In genomic region chr6:128301458-128301857, GRCm38 (mm10) we compare ENCODE assay signal across 9 mouse cellular contexts. TPM values are rescaled to one million over a fixed set of nuclear protein-coding genes. Genes with fewer than 3 reads are reported as not detected.
DNase-seq lines count a peak whose midpoint lies in the region; ATAC-seq and TF ChIP-seq lines count a peak whose summit lies in the region.
"Had no signal": no experiment of that assay in that cellular context is flagged by ENCODE, and none has a peak within 500 bp of the region (broad histone marks: within the 10 kb centered on the region; RNA-seq: fewer than 3 reads in every experiment).

No protein-coding gene starts in this region.

- no peaks in the 10 kb centered on the region for H3K36me3 ChIP-seq in forebrain, embryonic 10.5 days (replicated peaks)
- H3K36me3 ChIP-seq in forebrain, embryonic 16.5 days (ENCODE audit: control insufficient read depth, insufficient read depth), result no peaks in the 10 kb centered on the region
- H3K36me3 ChIP-seq in kidney, embryonic 16.5 days (ENCODE audit: insufficient read depth, low read length), result no peaks in the 10 kb centered on the region
- no peaks in the 10 kb centered on the region for H3K36me3 ChIP-seq in hindbrain, postnatal 0 days (ENCODE audit: insufficient read depth, low read length)
- H3K36me3 ChIP-seq in midbrain, embryonic 16.5 days (ENCODE audit: control insufficient read depth, insufficient read depth, low read length), result no peaks in the 10 kb centered on the region

- no peak for TF ChIP-seq CTCF in hindbrain, postnatal 0 days (IDR thresholded peaks at IDR 0.05; ENCODE audit: low read depth)

- DNase-seq in forebrain, embryonic 10.5 days (ENCODE audit: extremely low spot score, low spot score), result no peak
- DNase-seq in kidney, adult 8-10 months, result no peak
- no peak for DNase-seq in hindbrain, postnatal 0 days (ENCODE audit: low spot score)
- DNase-seq in embryo, embryonic 9.5 days (ENCODE audit: extremely low spot score), result no peak
- no peak for DNase-seq in right cerebral cortex, postnatal 14 days
- DNase-seq: layer of hippocampus, postnatal 36 days had no signal

- H3K4me2 ChIP-seq in forebrain, embryonic 16.5 days (ENCODE audit: low read length), result no peak overlapping the region
- H3K4me2 ChIP-seq in kidney, embryonic 16.5 days (replicated peaks; ENCODE audit: low read depth, low read length), result peak overlapping the region; percentile 93
- peak overlapping the region; percentile 100 for H3K4me2 ChIP-seq in hindbrain, postnatal 0 days (ENCODE audit: low read depth, low read length)
- H3K4me2 ChIP-seq in midbrain, embryonic 16.5 days (ENCODE audit: low read length), result peak overlapping the region; percentile 99; the same call in 1 of the 2 replicates

- no peak overlapping the region for H3K9ac ChIP-seq in forebrain, embryonic 16.5 days (replicated peaks; ENCODE audit: low read depth, low read length)
- H3K9ac ChIP-seq in kidney, embryonic 16.5 days (replicated peaks; ENCODE audit: low read length), result no peak overlapping the region
- no peak overlapping the region for H3K9ac ChIP-seq in hindbrain, postnatal 0 days (replicated peaks; ENCODE audit: low read length)
- H3K9ac ChIP-seq in midbrain, embryonic 16.5 days (ENCODE audit: low read depth, low read length), result no peak overlapping the region

- ATAC-seq in forebrain, embryonic 16.5 days, result no peak
- ATAC-seq in kidney, embryonic 16.5 days (ENCODE audit: low FRiP score, low TSS enrichment), result no peak
- no peak for ATAC-seq in hindbrain, postnatal 0 days
- no peak for ATAC-seq in midbrain, embryonic 16.5 days

- peaks cover 8% of the 10 kb centered on the region; the same call in 1 of the 2 replicates for H3K9me3 ChIP-seq in forebrain, embryonic 10.5 days
- peaks cover 3% of the 10 kb centered on the region for H3K9me3 ChIP-seq in forebrain, embryonic 16.5 days (ENCODE audit: control insufficient read depth, low read length)
- H3K9me3 ChIP-seq in kidney, embryonic 16.5 days (ENCODE audit: low read length), result peaks cover 5% of the 10 kb centered on the region; the same call in 1 of the 2 replicates
- H3K9me3 ChIP-seq in hindbrain, postnatal 0 days (ENCODE audit: low read length), result no peaks in the 10 kb centered on the region
- no peaks in the 10 kb centered on the region for H3K9me3 ChIP-seq in midbrain, embryonic 16.5 days (replicated peaks; ENCODE audit: control insufficient read depth, low read length, poor library complexity, severe bottlenecking)

- WGBS in forebrain, embryonic 10.5 days, result 50% methylated on average over 11 of the region's 11 CpGs
- 40% methylated on average over 11 of the region's 11 CpGs for WGBS in forebrain, embryonic 16.5 days
- 38% methylated on average over 11 of the region's 11 CpGs for WGBS in kidney, embryonic 16.5 days
- 46% methylated on average over 11 of the region's 11 CpGs for WGBS in hindbrain, postnatal 0 days
- WGBS in midbrain, embryonic 16.5 days, result 43% methylated on average over 11 of the region's 11 CpGs

- peaks cover 62% of the 10 kb centered on the region for H3K27me3 ChIP-seq in forebrain, embryonic 10.5 days (ENCODE audit: poor library complexity, severe bottlenecking)
- H3K27me3 ChIP-seq in forebrain, embryonic 16.5 days (replicated peaks; ENCODE audit: control insufficient read depth, insufficient read depth, low read length), result peaks cover 35% of the 10 kb centered on the region
- peaks cover 15% of the 10 kb centered on the region for H3K27me3 ChIP-seq in kidney, embryonic 16.5 days (ENCODE audit: insufficient read depth, low read length)
- peaks cover 18% of the 10 kb centered on the region; the same call in 1 of the 2 replicates for H3K27me3 ChIP-seq in hindbrain, postnatal 0 days (ENCODE audit: insufficient read depth, low read length)
- H3K27me3 ChIP-seq in midbrain, embryonic 16.5 days (ENCODE audit: control insufficient read depth, insufficient read depth, low read depth, low read length), result peaks cover 31% of the 10 kb centered on the region

- no peak overlapping the region for H3K27ac ChIP-seq in forebrain, embryonic 10.5 days
- H3K27ac ChIP-seq in forebrain, embryonic 16.5 days (ENCODE audit: low read length), result no peak overlapping the region
- H3K27ac ChIP-seq in kidney, embryonic 16.5 days (ENCODE audit: low read length), result no peak overlapping the region
- H3K27ac ChIP-seq in hindbrain, postnatal 0 days, result no peak overlapping the region
- no peak overlapping the region for H3K27ac ChIP-seq in midbrain, embryonic 16.5 days (ENCODE audit: low read length)

- H3K4me3 ChIP-seq in forebrain, embryonic 10.5 days, result peak overlapping the region; percentile 79; the same call in 1 of the 2 replicates
- H3K4me3 ChIP-seq in forebrain, embryonic 16.5 days (replicated peaks; ENCODE audit: low read length), result no peak overlapping the region
- peak overlapping the region; percentile 63; the same call in 1 of the 2 replicates for H3K4me3 ChIP-seq in kidney, embryonic 16.5 days (ENCODE audit: low read length)
- no peak overlapping the region for H3K4me3 ChIP-seq in hindbrain, postnatal 0 days (ENCODE audit: low read length)
- no peak overlapping the region for H3K4me3 ChIP-seq in midbrain, embryonic 16.5 days (ENCODE audit: low read depth, low read length)

- H3K4me1 ChIP-seq in forebrain, embryonic 10.5 days, result peaks cover 29% of the 10 kb centered on the region
- peaks cover 19% of the 10 kb centered on the region for H3K4me1 ChIP-seq in forebrain, embryonic 16.5 days (replicated peaks; ENCODE audit: control insufficient read depth, insufficient read depth, low read length)
- peaks cover 30% of the 10 kb centered on the region for H3K4me1 ChIP-seq in kidney, embryonic 16.5 days (ENCODE audit: insufficient read depth, low read length)
- H3K4me1 ChIP-seq in hindbrain, postnatal 0 days (ENCODE audit: insufficient read depth, low read length), result peaks cover 16% of the 10 kb centered on the region
- peaks cover 10% of the 10 kb centered on the region; the same call in 1 of the 2 replicates for H3K4me1 ChIP-seq in midbrain, embryonic 16.5 days (ENCODE audit: control insufficient read depth, insufficient read depth, low read length)

RNA-seq across cellular contexts. Expression of gene Tead4, which starts 0.8 kb away (rescaled TPM):
- 1.4 and 2.1 TPM in 2 replicates for polyA plus RNA-seq in forebrain, embryonic 10.5 days (2016; fragmentation: Nextera tagmentation; extraction: Ambion mirVana)
- polyA plus RNA-seq in forebrain, embryonic 16.5 days (2015; fragmentation: Nextera tagmentation; extraction: Ambion mirVana), result 0.47 and 0.52 TPM in 2 replicates
- 3.0 and 3.3 TPM in 2 replicates for polyA plus RNA-seq in kidney, embryonic 16.5 days (2015; fragmentation: Nextera tagmentation; extraction: Ambion mirVana)
- total RNA-seq in hindbrain, postnatal 0 days (2014; rRNA removed), result 0.84 and 0.97 TPM in 2 replicates
- 0.45 and 0.77 TPM in 2 replicates for polyA plus RNA-seq in hindbrain, postnatal 0 days (2015; fragmentation: Nextera tagmentation; extraction: Ambion mirVana)
- 0.58 and 0.65 TPM in 2 replicates for polyA plus RNA-seq in midbrain, embryonic 16.5 days (2015; fragmentation: Nextera tagmentation; extraction: Ambion mirVana)

RNA-seq across cellular contexts. Expression of gene Tulp3, which starts 54.2 kb away (rescaled TPM):
- 20.0 and 21.6 TPM in 2 replicates for polyA plus RNA-seq in forebrain, embryonic 10.5 days (2016; fragmentation: Nextera tagmentation; extraction: Ambion mirVana)
- 13.2 and 17.3 TPM in 2 replicates for polyA plus RNA-seq in forebrain, embryonic 16.5 days (2015; fragmentation: Nextera tagmentation; extraction: Ambion mirVana)
- 24.1 and 28.4 TPM in 2 replicates for polyA plus RNA-seq in kidney, embryonic 16.5 days (2015; fragmentation: Nextera tagmentation; extraction: Ambion mirVana)
- 12.8 and 16.4 TPM in 2 replicates for total RNA-seq in hindbrain, postnatal 0 days (2014; rRNA removed)
- 15.8 and 17.5 TPM in 2 replicates for polyA plus RNA-seq in hindbrain, postnatal 0 days (2015; fragmentation: Nextera tagmentation; extraction: Ambion mirVana)
- polyA plus RNA-seq in midbrain, embryonic 16.5 days (2015; fragmentation: Nextera tagmentation; extraction: Ambion mirVana), result 16.1 and 16.6 TPM in 2 replicates

Comparison
In these comparisons a context has a peak if more than half of its experiments do, and no peak if none do; other contexts are left out.
1. H3K4me3 ChIP-seq: peak in forebrain, embryonic 10.5 days (single experiment) and kidney, embryonic 16.5 days (single experiment); none in forebrain, embryonic 16.5 days (single experiment), hindbrain, postnatal 0 days (single experiment) and midbrain, embryonic 16.5 days (single experiment).